Mouse (Mus musculus) kidney, embryonic 15.5 days (tissue): ENCODE results near the gene Sntb2. TPM values are rescaled to one million over a fixed set of nuclear protein-coding genes. Genes with fewer than 3 reads are reported as not detected.
"Not testable (repeated sequence)": the region's sequence is repeated elsewhere in the genome, so short reads cannot be mapped to it uniquely, and the experiment has no call there.

Experiments used
- ATAC-seq: fragments of 200-750 bp; cut with Nextera tagmentation; replicated peaks from 2 replicates; pipeline ENCODE4 v1.8.0; 2017; ENCODE audit warnings: moderate TSS enrichment; ENCODE audit not compliant: low FRiP score
- H3K27ac ChIP-seq: fragments of 300-500 bp; sonication (generic); 2 replicates; pipeline ENCODE4 v1.5.1; 2015; ENCODE audit warnings: mild to moderate bottlenecking, inconsistent platforms
- H3K27me3 ChIP-seq: fragments of 300-500 bp; sonication (generic); 2 replicates; pipeline ENCODE4 v1.6.1; 2015; ENCODE audit warnings: inconsistent platforms
- H3K36me3 ChIP-seq: fragments of 300-500 bp; sonication (generic); 2 replicates; pipeline ENCODE4 v1.6.1; 2015; ENCODE audit warnings: inconsistent platforms
- H3K4me1 ChIP-seq: fragments of 300-500 bp; sonication (generic); 2 replicates; pipeline ENCODE4 v1.6.1; 2015; ENCODE audit warnings: inconsistent platforms
- H3K4me2 ChIP-seq: fragments of 300-500 bp; sonication (generic); 2 replicates; pipeline ENCODE4 v1.6.1; 2015; ENCODE audit warnings: moderate library complexity, mild to moderate bottlenecking, inconsistent platforms
- H3K4me3 ChIP-seq: fragments of 300-500 bp; sonication (generic); replicated peaks from 2 replicates; pipeline ENCODE4 v1.5.1; 2015; ENCODE audit warnings: mild to moderate bottlenecking, inconsistent platforms
- H3K9ac ChIP-seq: fragments of 300-500 bp; sonication (generic); 2 replicates; pipeline ENCODE4 v1.6.1; 2015; ENCODE audit warnings: mild to moderate bottlenecking, inconsistent platforms
- H3K9me3 ChIP-seq: fragments of 300-500 bp; sonication (generic); replicated peaks from 2 replicates; pipeline ENCODE4 v1.6.1; 2016; ENCODE audit warnings: inconsistent platforms
- WGBS: fragments of 180-500 bp; shearing (Covaris S2); methylation state at CpG from one replicate; pipeline ENCODE4 v1.1.7; 2015; ENCODE audit warnings: mixed read lengths; 5-methylcytosine and 5-hydroxymethylcytosine counted together
- polyA plus RNA-seq: library from polyadenylated mRNA; unstranded; fragments of >200 nt; fragmentation: Nextera tagmentation; extraction: Ambion mirVana; gene quantifications from 2 replicates; pipeline ENCODE4 v1.2.1, GENCODE M21; 2015

Sntb2 gene
- polyA plus RNA-seq, 1 experiment from 2014 or later, result 16.4 TPM

- Histone ChIP-seq H3K4me2 (no peak overlapping the region), H3K4me1 (no peaks in the 10 kb centered on the region; the same call in 1 of the 2 replicates), H3K27me3 (no peaks in the 10 kb centered on the region), H3K4me3 (no peak overlapping the region), H3K9ac (no peak overlapping the region), H3K36me3 (peaks cover 18% of the 10 kb centered on the region), H3K27ac (no peak overlapping the region), H3K9me3 (no peaks in the 10 kb centered on the region)
- WGBS, result 60% methylated on average over 2 of the region's 2 CpGs
- no peak for ATAC-seq
These were observed 43.3 kb downstream of the Sntb2 start for GRCm38 (mm10) chr8:106978755-106979251.

- Histone ChIP-seq H3K9ac (no peak overlapping the region), H3K27me3 (no peaks in the 10 kb centered on the region), H3K4me2 (no peak overlapping the region), H3K27ac (no peak overlapping the region), H3K9me3 (no peaks in the 10 kb centered on the region), H3K4me3 (no peak overlapping the region), H3K36me3 (peaks cover 21% of the 10 kb centered on the region), H3K4me1 (0 out of 2 replicates have a peak, but pooled peaks cover 2% of the 10 kb centered on the region)
- no peak for ATAC-seq
- WGBS, result 65% methylated on average over 9 of the region's 9 CpGs
These were observed 49.9 kb downstream of the Sntb2 start for GRCm38 (mm10) chr8:106985404-106985821.

GRCm38 (mm10) chr8:106985951-106986350 lies 50.4 kb downstream of the Sntb2 start:
- Histone ChIP-seq H3K4me2 (no peak overlapping the region), H3K9me3 (no peaks in the 10 kb centered on the region), H3K27me3 (no peaks in the 10 kb centered on the region), H3K4me3 (no peak overlapping the region), H3K4me1 (0 out of 2 replicates have a peak, but pooled peaks cover 2% of the 10 kb centered on the region), H3K36me3 (peaks cover 22% of the 10 kb centered on the region), H3K9ac (no peak overlapping the region), H3K27ac (no peak overlapping the region)
- ATAC-seq, result no peak

- H3K9ac ChIP-seq, result no peak overlapping the region
- ATAC-seq, result no peak
- no peaks in the 10 kb centered on the region for H3K27me3 ChIP-seq
- H3K4me2 ChIP-seq, result no peak overlapping the region
- H3K36me3 ChIP-seq, result peaks cover 26% of the 10 kb centered on the region
- H3K4me3 ChIP-seq, result no peak overlapping the region
- no peaks in the 10 kb centered on the region for H3K9me3 ChIP-seq
- no peak overlapping the region for H3K27ac ChIP-seq
- H3K4me1 ChIP-seq, result 0 out of 2 replicates have a peak, but pooled peaks cover 2% of the 10 kb centered on the region
These were observed 52.0 kb downstream of the Sntb2 start for GRCm38 (mm10) chr8:106987557-106987956.

- Histone ChIP-seq H3K27me3 (no peaks in the 10 kb centered on the region), H3K9ac (no peak overlapping the region), H3K27ac (no peak overlapping the region), H3K9me3 (no peaks in the 10 kb centered on the region), H3K4me2 (no peak overlapping the region), H3K4me3 (no peak overlapping the region), H3K4me1 (no peaks in the 10 kb centered on the region), H3K36me3 (peaks cover 39% of the 10 kb centered on the region)
- no peak for ATAC-seq
- 92% methylated on average over 7 of the region's 7 CpGs for WGBS
These were observed 55.8 kb downstream of the Sntb2 start for GRCm38 (mm10) chr8:106991393-106991792.

- peaks cover 52% of the 10 kb centered on the region for H3K36me3 ChIP-seq
- H3K4me2 ChIP-seq, H3K27ac ChIP-seq, H3K9me3 ChIP-seq, H3K27me3 ChIP-seq, H3K4me1 ChIP-seq, H3K9ac ChIP-seq, ATAC-seq, H3K4me3 ChIP-seq: not testable (repeated sequence)
- 89% methylated on average over 4 of the region's 4 CpGs for WGBS
These were observed 60.8 kb downstream of the Sntb2 start for GRCm38 (mm10) chr8:106996339-106996738.

- H3K9ac ChIP-seq, result no peak overlapping the region
- WGBS, result 84% methylated on average over 4 of the region's 4 CpGs
- H3K36me3 ChIP-seq, result peaks cover 42% of the 10 kb centered on the region
These were observed 61.9 kb downstream of the Sntb2 start for GRCm38 (mm10) chr8:106997416-106997815.

GRCm38 (mm10) chr8:106999068-106999467 lies 63.5 kb downstream of the Sntb2 start:
- Histone ChIP-seq H3K4me1 (no peaks in the 10 kb centered on the region), H3K36me3 (peaks cover 41% of the 10 kb centered on the region), H3K4me3 (no peak overlapping the region), H3K27ac (no peak overlapping the region), H3K9me3 (no peaks in the 10 kb centered on the region), H3K9ac (no peak overlapping the region), H3K27me3 (no peaks in the 10 kb centered on the region), H3K4me2 (no peak overlapping the region)
- ATAC-seq, result no peak
- 89% methylated on average over 1 of the region's 1 CpGs for WGBS

More at GRCm38 (mm10) chr8:106997416-106997815, 61.9 kb downstream of the Sntb2 start:
- Histone ChIP-seq H3K4me3 (no peak overlapping the region), H3K27ac (no peak overlapping the region), H3K4me1 (no peaks in the 10 kb centered on the region), H3K27me3 (no peaks in the 10 kb centered on the region), H3K9me3 (no peaks in the 10 kb centered on the region), H3K4me2 (no peak overlapping the region)
- no peak for ATAC-seq

GRCm38 (mm10) chr8:107002532-107002931 lies 67.0 kb downstream of the Sntb2 start:
- H3K9me3 ChIP-seq, result no peaks in the 10 kb centered on the region
- 37% methylated on average over 5 of the region's 5 CpGs for WGBS
- H3K27ac ChIP-seq, result no peak overlapping the region
- no peaks in the 10 kb centered on the region for H3K27me3 ChIP-seq
- H3K9ac ChIP-seq, result no peak overlapping the region
- no peaks in the 10 kb centered on the region for H3K4me1 ChIP-seq
- H3K4me3 ChIP-seq, result no peak overlapping the region
- peak; percentile 49 for ATAC-seq
- H3K4me2 ChIP-seq, result no peak overlapping the region
- peaks cover 33% of the 10 kb centered on the region for H3K36me3 ChIP-seq

- ATAC-seq, result no peak
- H3K9me3 ChIP-seq, result no peaks in the 10 kb centered on the region
- no peak overlapping the region for H3K27ac ChIP-seq
- H3K4me1 ChIP-seq, result no peaks in the 10 kb centered on the region
- peaks cover 74% of the 10 kb centered on the region for H3K36me3 ChIP-seq
- no peak overlapping the region for H3K9ac ChIP-seq
- no peak overlapping the region for H3K4me2 ChIP-seq
- no peak overlapping the region for H3K4me3 ChIP-seq
- H3K27me3 ChIP-seq, result no peaks in the 10 kb centered on the region
- 82% methylated on average over 3 of the region's 3 CpGs for WGBS
These were observed 72.2 kb downstream of the Sntb2 start for GRCm38 (mm10) chr8:107007795-107008194.

- H3K4me1 ChIP-seq, result no peaks in the 10 kb centered on the region
- H3K9ac ChIP-seq, result no peak overlapping the region
- 79% methylated on average over 2 of the region's 2 CpGs for WGBS
- no peaks in the 10 kb centered on the region for H3K27me3 ChIP-seq
- H3K4me2 ChIP-seq, result no peak overlapping the region
- no peak overlapping the region for H3K27ac ChIP-seq
- no peaks in the 10 kb centered on the region for H3K9me3 ChIP-seq
- H3K4me3 ChIP-seq, result no peak overlapping the region
- ATAC-seq, result no peak
- peaks cover 54% of the 10 kb centered on the region for H3K36me3 ChIP-seq
These were observed 77.1 kb downstream of the Sntb2 start for GRCm38 (mm10) chr8:107012666-107013065.

- ATAC-seq, result no peak
- Histone ChIP-seq H3K27me3 (no peaks in the 10 kb centered on the region), H3K4me2 (no peak overlapping the region), H3K36me3 (peaks cover 35% of the 10 kb centered on the region), H3K4me1 (no peaks in the 10 kb centered on the region), H3K9ac (no peak overlapping the region), H3K27ac (no peak overlapping the region), H3K9me3 (no peaks in the 10 kb centered on the region), H3K4me3 (no peak overlapping the region)
- WGBS, result 80% methylated on average over 1 of the region's 1 CpGs
These were observed 79.4 kb downstream of the Sntb2 start for GRCm38 (mm10) chr8:107014915-107015314.

GRCm38 (mm10) chr8:107023479-107023878 lies 87.9 kb downstream of the Sntb2 start:
- no peak overlapping the region for H3K27ac ChIP-seq
- WGBS, result 94% methylated on average over 8 of the region's 8 CpGs
- no peaks in the 10 kb centered on the region for H3K4me1 ChIP-seq
- no peaks in the 10 kb centered on the region for H3K27me3 ChIP-seq
- H3K4me2 ChIP-seq, result no peak overlapping the region
- H3K9ac ChIP-seq, result no peak overlapping the region
- no peaks in the 10 kb centered on the region for H3K36me3 ChIP-seq
- no peaks in the 10 kb centered on the region for H3K9me3 ChIP-seq
- no peak for ATAC-seq
- H3K4me3 ChIP-seq, result no peak overlapping the region
